Mouse (Mus musculus) E14TG2a.4 (cell line): ENCODE measurements around the gene Gm20388.

Experiments used
- H3K27me3 ChIP-seq: 2 replicates; pipeline ENCODE4 v1.6.1; 2014; ENCODE audit warnings: low read length, control low read depth; ENCODE audit not compliant: insufficient read depth
- H3K36me3 ChIP-seq: 2 replicates; pipeline ENCODE4 v1.6.1; 2014; ENCODE audit warnings: low read length, control low read depth; ENCODE audit not compliant: insufficient read depth
- H3K4me1 ChIP-seq: replicated peaks from 2 replicates; pipeline ENCODE4 v1.6.1; 2014; ENCODE audit warnings: low read depth, low read length, control low read depth
- H3K4me3 ChIP-seq: replicated peaks from 2 replicates; pipeline ENCODE4 v1.5.1; 2014; ENCODE audit warnings: mild to moderate bottlenecking, low read length
- H3K9me3 ChIP-seq: 2 replicates; pipeline ENCODE4 v1.6.1; 2014; ENCODE audit warnings: low read length, control low read depth
- CTCF ChIP-seq: conservative IDR thresholded peaks from 2 replicates; pipeline ENCODE4 v1.5.1; 2014; ENCODE audit warnings: low read length
- NANOG ChIP-seq: IDR thresholded peaks from 2 replicates; pipeline ENCODE4 v1.6.1; 2014; ENCODE audit warnings: borderline replicate concordance, low read length, mixed read lengths
- POU5F1 ChIP-seq: IDR thresholded peaks from 2 replicates; pipeline ENCODE4 v1.6.1; 2014; ENCODE audit warnings: low read length, borderline replicate concordance

Gene Gm20388

DNA sequence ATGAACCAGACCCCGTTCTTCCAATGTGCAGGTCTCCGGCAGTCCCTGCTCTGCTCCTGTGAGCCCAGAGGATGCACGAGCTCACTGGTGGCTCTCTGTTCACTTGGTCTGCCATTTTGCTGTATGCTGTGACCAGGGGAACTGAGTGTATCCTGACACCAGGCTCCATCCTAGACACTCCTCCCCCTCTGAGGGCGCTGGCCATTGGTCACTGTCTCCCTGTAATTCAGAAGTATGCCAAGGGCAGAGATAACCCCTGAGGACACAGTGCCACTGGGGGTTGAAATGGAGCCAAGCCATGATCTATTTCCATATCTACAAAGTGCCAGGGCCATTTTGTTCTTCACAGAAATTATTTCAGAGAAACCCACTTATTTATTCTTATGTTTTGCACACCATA, 937.8 kb downstream of the Gm20388 start:
- Histone ChIP-seq H3K4me3 (no peak overlapping the region), H3K27me3 (peaks cover 24% of the 10 kb centered on the region), H3K4me1 (0 out of 2 replicates have a peak, but pooled peaks cover 2% of the 10 kb centered on the region), H3K9me3 (no peaks in the 10 kb centered on the region), H3K36me3 (no peaks in the 10 kb centered on the region)
- TF ChIP-seq CTCF (no peak), POU5F1 (no peak), NANOG (no peak)

DNA sequence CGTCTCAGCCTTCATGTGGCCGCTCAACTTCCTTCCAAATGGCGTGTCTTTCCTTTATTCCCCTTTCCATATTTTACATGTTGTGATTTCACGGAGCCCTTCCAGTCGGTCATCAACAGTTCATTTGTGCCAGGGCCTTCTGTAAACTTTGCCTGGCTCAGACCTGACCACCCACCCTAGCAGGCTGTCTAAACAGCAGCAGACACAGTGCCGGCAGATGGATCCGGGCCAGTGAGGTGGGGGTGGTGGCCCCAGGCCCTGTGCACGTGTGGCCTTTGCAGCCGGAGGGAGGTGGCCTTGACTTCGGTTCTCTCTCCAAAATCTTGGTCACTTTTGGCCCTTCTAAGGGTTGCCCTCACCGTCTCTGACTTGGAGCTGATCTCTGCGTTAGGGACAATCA, 940.8 kb downstream of the Gm20388 start:
- TF ChIP-seq CTCF (no peak), NANOG (no peak), POU5F1 (no peak)
- H3K4me1 ChIP-seq = 0 out of 2 replicates have a peak, but pooled peaks cover 2% of the 10 kb centered on the region
- H3K27me3 ChIP-seq = peaks cover 37% of the 10 kb centered on the region
- H3K9me3 ChIP-seq = peaks cover 10% of the 10 kb centered on the region
- no peaks in the 10 kb centered on the region for H3K36me3 ChIP-seq
- no peak overlapping the region for H3K4me3 ChIP-seq

DNA sequence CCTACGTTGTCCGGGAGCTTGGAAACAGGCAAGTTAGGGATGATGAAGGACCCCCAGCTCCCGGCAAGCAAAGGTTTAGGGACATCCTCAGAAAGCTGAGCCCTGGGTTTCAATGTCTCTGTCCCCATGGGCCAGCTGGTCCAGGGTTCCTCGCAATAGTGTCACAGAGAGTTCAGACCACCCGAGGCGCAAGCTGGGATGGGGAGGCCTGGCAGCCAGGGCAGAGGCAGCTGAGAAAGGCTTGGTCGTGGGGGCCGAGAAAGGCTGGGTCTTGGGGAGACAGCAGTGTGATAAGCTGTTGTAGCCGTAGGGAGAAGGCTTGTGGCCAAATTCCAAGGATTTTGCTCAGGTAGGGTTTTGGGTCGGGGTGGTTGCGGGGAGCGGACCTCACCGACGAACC, 949.2 kb downstream of the Gm20388 start:
- TF ChIP-seq CTCF = no peak
- TF ChIP-seq POU5F1 = no peak
- no peak for TF ChIP-seq NANOG
- Histone ChIP-seq H3K27me3 (peaks cover 54% of the 10 kb centered on the region), H3K36me3 (no peaks in the 10 kb centered on the region), H3K4me1 (peaks cover 7% of the 10 kb centered on the region; the same call in 1 of the 2 replicates), H3K4me3 (no peak overlapping the region), H3K9me3 (no peaks in the 10 kb centered on the region)

DNA sequence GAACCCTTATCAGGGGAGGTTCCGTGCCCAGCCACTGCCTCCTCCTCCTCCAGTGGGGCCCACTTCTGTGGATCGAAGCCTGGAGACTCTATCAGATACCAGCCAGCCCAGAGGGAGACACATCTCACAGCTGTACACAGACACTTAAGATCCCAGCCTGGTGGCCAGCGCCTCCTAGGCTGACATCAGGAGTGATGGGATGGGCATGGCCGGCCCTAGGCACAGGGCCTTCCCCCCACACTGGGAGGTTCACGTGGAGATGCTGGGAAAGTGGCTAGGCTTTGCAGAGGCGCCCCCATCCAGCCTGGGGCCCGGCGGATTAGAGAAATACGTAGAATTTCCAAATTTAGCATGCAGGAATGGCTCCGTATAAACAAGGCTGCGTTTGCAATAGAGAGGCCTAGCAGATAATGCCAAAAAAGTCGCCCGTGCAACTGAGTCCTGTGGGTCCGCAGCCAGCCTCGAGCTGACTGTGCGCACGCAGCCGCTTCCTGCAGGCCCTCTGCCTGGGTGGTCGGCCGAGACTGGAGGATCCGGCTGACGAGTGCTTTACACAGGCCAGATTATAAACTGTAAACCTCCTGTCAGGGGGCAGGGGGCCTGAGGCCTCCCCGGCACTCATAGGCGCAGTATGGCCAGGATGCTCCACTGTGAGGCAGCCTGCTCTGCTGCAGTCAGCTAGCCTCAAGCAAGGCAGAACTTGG, 949.9 kb downstream of the Gm20388 start:
- Histone ChIP-seq H3K4me1 (peaks cover 7% of the 10 kb centered on the region; the same call in 1 of the 2 replicates), H3K4me3 (no peak overlapping the region; the same call in 1 of the 2 replicates), H3K9me3 (no peaks in the 10 kb centered on the region), H3K27me3 (peaks cover 50% of the 10 kb centered on the region), H3K36me3 (no peaks in the 10 kb centered on the region)
- TF ChIP-seq NANOG (no peak), CTCF (no peak), POU5F1 (no peak)

DNA sequence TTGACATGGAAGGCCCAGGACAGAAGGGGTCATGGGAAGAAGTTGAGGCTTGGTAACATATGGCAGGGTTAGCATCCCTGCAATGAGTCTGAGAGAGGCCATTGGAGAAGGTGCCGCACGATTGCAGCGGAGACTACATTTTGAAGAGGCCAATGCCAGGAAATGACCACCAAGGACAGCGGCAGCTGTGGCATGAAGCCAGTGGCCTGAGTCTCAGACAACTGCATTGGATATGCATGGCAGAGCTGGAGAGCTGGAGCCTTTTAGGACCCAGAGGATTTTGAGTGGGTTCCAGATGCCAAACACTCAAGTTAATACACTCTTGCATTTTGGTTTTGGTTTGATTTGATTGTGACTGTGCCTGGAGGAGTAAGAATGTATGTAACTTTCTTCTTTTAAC, 953.0 kb downstream of the Gm20388 start:
- Histone ChIP-seq H3K4me3 (no peak overlapping the region), H3K27me3 (peaks cover 27% of the 10 kb centered on the region), H3K9me3 (no peaks in the 10 kb centered on the region), H3K4me1 (peaks cover 7% of the 10 kb centered on the region; the same call in 1 of the 2 replicates), H3K36me3 (no peaks in the 10 kb centered on the region)
- TF ChIP-seq NANOG (no peak), POU5F1 (no peak), CTCF (no peak)

DNA sequence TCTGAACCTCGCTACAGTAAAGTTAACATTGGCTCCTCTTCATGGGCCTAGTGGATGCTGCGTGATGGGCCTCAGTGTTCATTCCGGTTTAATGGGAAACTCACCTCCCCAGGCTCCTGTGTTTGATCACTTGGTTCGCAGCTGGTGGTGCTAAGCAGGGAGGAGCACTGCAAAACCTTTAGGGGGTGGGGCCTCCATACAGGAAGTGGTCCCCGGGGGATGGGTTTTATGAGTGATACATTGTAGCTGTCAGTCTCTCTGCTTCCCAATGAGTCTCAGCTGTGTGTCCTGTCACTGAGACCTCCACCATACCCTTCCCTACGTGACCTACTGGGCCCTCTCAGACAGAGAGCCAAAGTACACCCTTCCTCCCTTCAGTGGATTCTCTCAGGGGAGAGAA, 956.7 kb downstream of the Gm20388 start:
- Histone ChIP-seq H3K9me3 (no peaks in the 10 kb centered on the region), H3K27me3 (0 out of 2 replicates have a peak, but pooled peaks cover 6% of the 10 kb centered on the region), H3K4me3 (no peak overlapping the region), H3K4me1 (no peaks in the 10 kb centered on the region), H3K36me3 (no peaks in the 10 kb centered on the region)
- TF ChIP-seq CTCF = no peak
- TF ChIP-seq NANOG = no peak
- no peak for TF ChIP-seq POU5F1

DNA sequence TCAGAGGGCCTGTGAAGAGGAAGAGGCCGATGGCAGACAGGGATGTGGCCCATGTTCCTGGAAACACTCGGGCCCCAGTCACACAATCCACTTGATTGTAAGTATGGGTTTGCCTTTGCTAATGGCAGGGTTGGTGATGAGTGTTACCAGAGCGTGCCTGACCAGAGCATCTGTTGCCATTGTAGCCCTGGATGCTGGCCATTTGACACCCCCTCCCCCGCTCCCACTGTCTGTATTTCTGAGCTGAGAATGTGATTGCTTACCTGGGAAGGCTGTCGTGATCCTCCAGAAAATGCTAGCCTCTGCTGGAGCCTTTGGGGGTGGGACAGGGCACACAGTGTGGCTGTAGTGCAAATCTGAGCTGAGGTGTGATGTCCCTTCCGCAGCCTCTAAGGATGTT, 962.0 kb downstream of the Gm20388 start:
- H3K4me1 ChIP-seq = no peaks in the 10 kb centered on the region
- H3K4me3 ChIP-seq = no peak overlapping the region
- no peak for TF ChIP-seq CTCF
- TF ChIP-seq NANOG = no peak
- TF ChIP-seq POU5F1 = no peak
- H3K27me3 ChIP-seq = peaks cover 11% of the 10 kb centered on the region
- no peaks in the 10 kb centered on the region for H3K9me3 ChIP-seq
- H3K36me3 ChIP-seq = no peaks in the 10 kb centered on the region

DNA sequence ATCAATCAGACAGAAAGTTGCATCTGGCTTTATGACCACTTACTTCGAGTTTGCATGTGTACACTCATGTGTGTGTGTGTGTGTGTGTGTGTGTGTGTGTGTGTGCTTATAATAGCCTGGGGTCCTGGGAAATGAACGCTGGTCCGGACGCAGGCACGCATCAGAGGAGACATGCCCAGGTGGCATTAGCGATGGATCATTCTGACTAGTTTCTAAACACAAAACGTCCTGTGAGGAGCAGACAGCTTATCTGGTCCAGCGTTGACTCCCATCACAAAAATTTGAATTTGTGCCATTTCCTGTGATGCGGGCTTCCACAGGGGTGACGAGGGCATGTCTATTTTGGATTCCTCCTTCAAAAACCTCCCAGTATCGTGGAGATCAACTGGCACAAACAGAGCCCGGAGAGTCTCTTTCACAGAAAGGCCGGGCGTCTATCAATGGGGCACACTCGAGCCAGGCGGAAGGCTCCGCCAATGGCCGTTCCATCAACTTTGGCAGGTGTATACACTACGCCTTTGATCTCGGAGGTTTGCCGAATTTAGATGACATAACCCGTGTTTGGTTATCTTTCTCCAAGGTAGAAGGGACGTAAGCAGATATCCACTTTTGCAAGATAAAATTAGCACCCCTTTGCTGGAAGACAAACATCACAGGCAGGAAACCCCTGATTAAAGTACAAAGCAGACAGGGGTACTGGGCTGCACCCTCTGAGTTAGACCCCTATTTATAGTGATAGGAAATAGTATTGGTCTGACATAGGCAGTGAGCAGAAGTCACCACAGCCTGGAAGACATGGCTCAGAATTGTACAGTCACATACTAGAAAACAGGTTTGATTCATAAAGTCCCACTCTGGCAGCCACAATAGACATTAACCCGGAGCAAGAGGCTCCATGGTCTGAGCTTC, 965.6 kb downstream of the Gm20388 start:
- TF ChIP-seq CTCF = no peak
- TF ChIP-seq NANOG = no peak
- no peak for TF ChIP-seq POU5F1
- Histone ChIP-seq H3K27me3 (peaks cover 42% of the 10 kb centered on the region), H3K9me3 (no peaks in the 10 kb centered on the region), H3K4me1 (no peaks in the 10 kb centered on the region), H3K4me3 (no peak overlapping the region), H3K36me3 (no peaks in the 10 kb centered on the region)
